Mouse (Mus musculus) CD4-positive, CD25-positive, alpha-beta regulatory T cell, adult 4 months (primary cell): ENCODE data around the gene Nedd9. TPM values are rescaled to one million over a fixed set of nuclear protein-coding genes. Genes with fewer than 3 reads are reported as not detected.

Source experiments
- ATAC-seq: one replicate; pipeline ENCODE4 v1.8.0; 2017
- polyA plus RNA-seq, 2 experiments: library from polyadenylated mRNA; unstranded; fragments of 100-300 nt; shearing (Covaris generic); gene quantifications; one replicate each; pipeline ENCODE4 v1.2.1; 2017

Gene Nedd9
- polyA plus RNA-seq: 100 to 1,000 TPM; 122 to 144 TPM

GRCm38 (mm10) chr13:41486606-41487408 is at the start of gene Nedd9:
Nedd9 (minus strand) TSS chr13:41487362.
- peak; percentile 89 for ATAC-seq

- ATAC-seq: no peak
Observed at GRCm38 (mm10) chr13:41532625-41533024, 45.5 kb upstream of the Nedd9 start.

- ATAC-seq: no peak
Observed at GRCm38 (mm10) chr13:41530326-41530725, 43.2 kb upstream of the Nedd9 start.

GRCm38 (mm10) chr13:41524208-41524607 is 37.0 kb upstream of the Nedd9 start:
- no peak for ATAC-seq

GRCm38 (mm10) chr13:41521296-41521695 is 34.1 kb upstream of the Nedd9 start:
- ATAC-seq: no peak

GRCm38 (mm10) chr13:41520549-41521161 is 33.5 kb upstream of the Nedd9 start:
- ATAC-seq: no peak

GRCm38 (mm10) chr13:41519792-41520191 is 32.6 kb upstream of the Nedd9 start:
- no peak for ATAC-seq

- no peak for ATAC-seq
Observed at GRCm38 (mm10) chr13:41517193-41517592, 30.0 kb upstream of the Nedd9 start.

- ATAC-seq: no peak
Observed at GRCm38 (mm10) chr13:41515749-41516148, 28.6 kb upstream of the Nedd9 start.

GRCm38 (mm10) chr13:41514918-41515317 is 27.8 kb upstream of the Nedd9 start:
- no peak for ATAC-seq

- no peak for ATAC-seq
Observed at GRCm38 (mm10) chr13:41513456-41513855, 26.3 kb upstream of the Nedd9 start.

- no peak for ATAC-seq
Observed at GRCm38 (mm10) chr13:41512243-41512642, 25.1 kb upstream of the Nedd9 start.

- no peak for ATAC-seq
Observed at GRCm38 (mm10) chr13:41510631-41511419, 23.7 kb upstream of the Nedd9 start.

GRCm38 (mm10) chr13:41505594-41505993 is 18.4 kb upstream of the Nedd9 start:
- ATAC-seq: no peak

GRCm38 (mm10) chr13:41504997-41505396 is 17.8 kb upstream of the Nedd9 start:
- no peak for ATAC-seq

- ATAC-seq: no peak
Observed at GRCm38 (mm10) chr13:41504448-41504847, 17.3 kb upstream of the Nedd9 start.

- peak; percentile 54 for ATAC-seq
Observed at GRCm38 (mm10) chr13:41502917-41503301, 15.7 kb upstream of the Nedd9 start.

- ATAC-seq: peak; percentile 72
Observed at GRCm38 (mm10) chr13:41502136-41502916, 15.2 kb upstream of the Nedd9 start.

- ATAC-seq: no peak
Observed at GRCm38 (mm10) chr13:41500793-41501192, 13.6 kb upstream of the Nedd9 start.

- ATAC-seq: no peak
Observed at GRCm38 (mm10) chr13:41498611-41499121, 11.5 kb upstream of the Nedd9 start.

GRCm38 (mm10) chr13:41494681-41495080 is 7.5 kb upstream of the Nedd9 start:
- no peak for ATAC-seq

GRCm38 (mm10) chr13:41491981-41492702 is 5.0 kb upstream of the Nedd9 start:
- ATAC-seq: no peak
